ENCODE assay signal across 11 mouse cellular contexts in genomic region chr1:164294071-164294470, GRCm38 (mm10).
"Had no signal": no experiment of that assay in that cellular context is flagged by ENCODE, and none has a peak within 500 bp of the region (broad histone marks: within the 10 kb centered on the region; RNA-seq: fewer than 3 reads in every experiment).

No protein-coding gene starts in this region.

- H3K4me3 ChIP-seq: limb, embryonic 13.5 days; midbrain, embryonic 13.5 days had no signal

- H3K9ac ChIP-seq: limb, embryonic 13.5 days; liver, embryonic 14.5 days; lung, embryonic 14.5 days; midbrain, embryonic 13.5 days had no signal

- DNase-seq: kidney, adult 8-10 months; layer of hippocampus, adult 9-11 months; left cerebral cortex, postnatal 4 days; lung, embryonic 14.5 days; right cerebral cortex, postnatal 14 days; thymus, adult 18-20 months; thymus, postnatal 14 days had no signal

- H3K9me3 ChIP-seq: limb, embryonic 13.5 days; midbrain, embryonic 13.5 days had no signal

- H3K4me2 ChIP-seq: limb, embryonic 13.5 days; lung, embryonic 14.5 days; midbrain, embryonic 13.5 days had no signal

- H3K27me3 ChIP-seq: limb, embryonic 13.5 days; midbrain, embryonic 13.5 days had no signal

- H3K27ac ChIP-seq: limb, embryonic 13.5 days; liver, embryonic 14.5 days; midbrain, embryonic 13.5 days had no signal

- ATAC-seq: inflammation-experienced regulatory T-cells, adult 6 months; midbrain, embryonic 13.5 days had no signal

- H3K4me1 ChIP-seq: limb, embryonic 13.5 days; midbrain, embryonic 13.5 days had no signal
